Mouse (Mus musculus) urinary bladder, adult 18-20 months (tissue): ENCODE data around the gene Pax3.

Experiments used
- DNase-seq, 2 experiments: peaks; one replicate each; pipeline ENCODE4 v3.0.0; 2022; ENCODE audit warnings: low spot score in 2 of 2, mixed read lengths in 2 of 2

Gene Pax3

GRCm38 (mm10) chr1:78088646-78089045, 108.3 kb downstream of the Pax3 start:
- DNase-seq: no peak

GRCm38 (mm10) chr1:78081761-78082160, 115.2 kb downstream of the Pax3 start:
- no peak for DNase-seq

- no peak for DNase-seq
Measured at GRCm38 (mm10) chr1:78060850-78061249, 136.1 kb downstream of the Pax3 start.

GRCm38 (mm10) chr1:78057939-78058338, 139.0 kb downstream of the Pax3 start:
- DNase-seq: no peak

- DNase-seq: no peak
Measured at GRCm38 (mm10) chr1:78053677-78054076, 143.3 kb downstream of the Pax3 start.
